Mouse (Mus musculus): ENCODE measurements at regions not wholly inside any gene's neighbourhood (a gene's known extent, or its start where the extent isn't known, plus 50 kb on each side); places are given as distances from the start of the nearest gene placed in this dataset.
A peak's percentile ranks its signal among the peaks of the same experiment; 100 is the strongest.

DNA sequence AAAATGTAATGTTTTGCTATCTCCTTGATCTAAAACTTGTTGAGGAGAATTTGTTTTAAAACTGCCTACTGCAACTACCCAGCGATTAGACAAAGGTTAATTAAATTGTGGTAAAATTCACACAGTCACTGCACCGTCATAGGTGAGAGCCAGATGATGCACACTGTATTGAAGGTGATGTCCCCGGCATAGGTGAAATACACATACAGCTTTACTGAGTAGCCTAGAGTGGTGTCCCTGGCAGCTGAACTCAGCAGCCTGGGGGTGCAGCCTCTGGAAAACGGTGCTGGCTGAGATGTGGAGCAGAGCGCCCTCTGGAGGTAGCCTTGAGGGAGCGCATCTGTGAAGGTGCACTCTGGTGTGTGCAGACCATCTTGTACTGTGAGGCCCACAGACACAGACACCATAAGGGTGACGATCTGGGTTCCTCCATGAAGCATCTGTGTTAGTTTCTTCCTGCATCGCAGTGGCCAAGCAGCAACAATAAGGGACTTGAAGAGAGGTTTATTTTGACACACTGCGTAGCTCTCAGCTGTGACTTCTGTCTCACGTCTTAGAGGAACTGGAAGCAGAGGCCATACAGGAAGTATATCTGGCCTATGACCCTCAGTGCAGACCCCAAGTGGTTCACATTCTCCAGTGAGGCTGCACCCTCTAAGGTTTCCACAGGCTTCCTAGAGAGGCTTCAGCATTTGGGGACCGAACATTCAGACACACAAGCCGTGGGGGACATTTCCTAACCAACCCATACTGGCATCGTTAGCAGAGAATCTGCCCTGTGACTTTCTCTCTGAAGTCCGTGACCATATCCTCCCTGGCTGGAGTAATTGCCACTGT lies 68.6 kb upstream of the 1700021F07Rik start:
- TF ChIP-seq EP300 (optimal IDR thresholded peaks at IDR 0.05): no peak
- peak; percentile 79 for TF ChIP-seq CTCF (IDR thresholded peaks at IDR 0.05; ENCODE audit: low read depth)

Measured in stomach, postnatal 0 days (tissue).